Mouse (Mus musculus): ENCODE results near the gene Plpp7. TPM values are rescaled to one million over a fixed set of nuclear protein-coding genes. Genes with fewer than 3 reads are reported as not detected.

Plpp7 gene
- total RNA-seq, 2 experiments from 2014 or later = 24.1 to 26.1 TPM

DNA sequence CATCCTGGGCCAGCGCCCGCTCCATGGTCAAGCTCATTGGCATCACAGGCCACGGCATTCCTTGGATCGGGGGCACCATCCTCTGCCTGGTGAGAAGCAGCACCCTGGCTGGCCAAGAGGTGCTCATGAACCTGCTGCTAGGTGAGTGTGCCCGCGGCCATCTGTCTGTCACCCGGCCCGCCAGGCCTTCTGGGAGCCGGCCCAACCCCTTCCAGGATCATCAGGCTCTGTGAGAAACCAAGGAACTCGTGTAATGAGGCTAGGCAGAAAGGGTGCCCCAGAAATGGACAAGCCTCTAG lies 743 bp downstream of the Plpp7 start:
- DNase-seq (ENCODE audit: low spot score in 2 of 2) = no peak

DNA sequence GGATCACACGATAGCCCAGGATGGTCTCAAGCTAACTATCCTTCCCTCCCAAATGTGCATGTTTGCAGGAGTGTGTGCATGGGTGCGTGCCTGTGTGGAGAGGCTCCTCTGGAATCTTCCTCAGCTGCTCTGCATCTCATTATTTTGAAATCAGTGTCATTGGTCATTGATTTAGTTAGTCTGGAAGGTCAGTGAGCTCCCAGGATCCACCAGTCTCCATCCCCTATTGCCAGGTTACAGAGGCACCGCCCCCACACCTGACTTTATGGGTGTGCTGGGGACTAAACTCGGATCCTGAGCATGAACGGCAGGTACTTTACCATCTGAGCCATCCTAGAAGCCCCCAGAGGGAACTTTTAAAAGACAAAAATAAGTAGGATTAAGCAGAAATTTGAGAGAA lies 7.6 kb downstream of the Plpp7 start:
- DNase-seq (ENCODE audit: low spot score in 2 of 2) = no peak

DNA sequence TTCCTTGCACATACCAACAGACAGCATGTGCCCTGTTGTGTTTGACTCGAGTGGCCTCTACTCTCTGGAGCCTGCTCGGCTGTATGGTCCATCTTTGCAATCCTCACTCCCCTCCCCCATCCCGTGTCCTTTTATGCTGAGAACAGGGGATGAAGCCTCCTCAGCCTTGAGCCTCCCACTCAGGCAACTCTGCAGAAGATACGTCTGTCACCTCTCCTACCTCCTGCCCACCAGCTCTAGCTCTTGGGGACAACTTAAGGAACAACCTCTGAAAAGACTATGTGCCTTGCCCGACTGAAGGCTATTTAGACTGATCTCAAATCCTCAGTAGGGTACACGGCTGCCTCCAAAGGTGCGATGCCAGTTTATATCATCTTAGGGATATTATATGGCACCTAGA lies 8.2 kb downstream of the Plpp7 start:
- DNase-seq (ENCODE audit: low spot score in 2 of 2) = no peak

DNA sequence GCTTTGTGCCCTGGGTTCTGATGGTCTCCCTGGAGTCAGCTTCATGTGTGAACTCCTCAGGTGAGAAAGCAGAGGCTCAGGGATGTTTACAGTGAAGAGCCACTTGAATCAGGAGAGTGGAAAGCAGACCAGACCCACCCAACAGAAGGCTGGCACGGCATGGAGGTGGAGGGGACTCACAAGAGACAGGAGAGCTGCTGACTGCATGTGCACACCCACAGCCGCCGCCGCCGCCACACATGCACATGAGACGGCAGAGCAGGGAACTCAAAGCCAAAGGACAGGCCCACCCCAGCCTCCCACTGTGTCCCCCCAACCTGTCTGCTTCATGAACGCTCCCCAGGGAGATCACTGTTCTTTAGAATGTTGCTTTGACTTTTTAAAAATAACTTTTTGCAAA lies 8.8 kb downstream of the Plpp7 start:
- peak in 1 of 2 experiments; percentile 58 for DNase-seq (ENCODE audit: low spot score in 2 of 2)

DNA sequence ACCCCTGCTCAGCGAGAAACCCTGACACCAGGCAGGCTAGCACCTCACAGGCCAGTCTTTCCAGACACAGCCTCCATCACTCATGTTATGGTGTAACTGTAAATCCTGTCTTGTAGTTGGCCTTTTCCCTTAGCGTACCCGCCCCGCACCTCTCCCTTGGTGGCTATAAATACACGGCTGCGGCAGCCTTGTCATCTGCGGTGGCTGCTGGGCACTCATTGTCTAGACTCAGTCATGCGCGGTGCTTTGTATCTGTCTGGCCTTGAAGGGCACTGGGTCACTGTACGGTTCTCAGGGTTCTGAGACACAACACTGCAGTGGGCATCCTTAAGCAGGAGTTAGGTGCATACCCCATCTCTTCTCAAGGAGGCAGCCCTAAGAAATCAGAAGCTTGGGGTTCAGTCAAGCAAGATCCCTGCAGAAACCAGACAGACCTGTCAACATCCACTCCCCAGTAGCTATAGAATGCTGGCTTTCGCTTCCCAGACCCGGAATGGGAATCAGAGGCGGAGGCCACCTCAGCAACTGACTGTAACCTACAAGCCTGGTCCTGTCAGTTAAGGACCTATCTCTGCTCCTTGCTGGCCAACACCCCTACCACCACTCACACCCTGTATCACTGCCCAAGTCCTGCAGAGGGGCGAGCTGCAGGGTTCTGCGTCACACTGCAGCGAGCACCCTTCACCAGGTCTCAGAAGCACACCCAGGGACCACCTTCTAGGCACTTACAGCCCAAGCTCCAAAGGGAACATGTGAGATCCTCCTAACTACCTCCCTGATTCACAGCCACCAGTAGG lies 10.0 kb downstream of the Plpp7 start:
- DNase-seq (ENCODE audit: low spot score in 2 of 2) = no peak

DNA sequence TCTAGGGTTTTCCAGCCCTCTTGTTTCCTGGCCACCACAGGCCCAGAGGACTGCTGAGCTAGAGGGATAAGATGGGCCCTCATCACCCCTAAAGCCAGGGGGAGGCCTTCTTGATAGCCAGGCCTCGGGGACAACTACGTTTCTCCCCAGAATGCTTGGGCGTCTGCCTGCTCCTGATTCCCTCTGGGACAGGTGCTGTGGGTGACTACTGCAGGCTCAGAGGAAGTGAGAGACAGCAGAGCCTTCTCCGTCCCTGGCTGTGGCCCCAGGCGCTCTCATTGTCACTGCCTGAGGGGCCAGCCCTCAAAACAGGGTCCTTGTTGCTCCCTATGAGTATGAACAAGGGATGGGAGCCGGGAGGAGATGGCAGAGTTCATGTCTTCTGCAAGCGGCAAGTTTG lies 10.6 kb downstream of the Plpp7 start:
- no peak for DNase-seq (ENCODE audit: low spot score in 2 of 2)

DNA sequence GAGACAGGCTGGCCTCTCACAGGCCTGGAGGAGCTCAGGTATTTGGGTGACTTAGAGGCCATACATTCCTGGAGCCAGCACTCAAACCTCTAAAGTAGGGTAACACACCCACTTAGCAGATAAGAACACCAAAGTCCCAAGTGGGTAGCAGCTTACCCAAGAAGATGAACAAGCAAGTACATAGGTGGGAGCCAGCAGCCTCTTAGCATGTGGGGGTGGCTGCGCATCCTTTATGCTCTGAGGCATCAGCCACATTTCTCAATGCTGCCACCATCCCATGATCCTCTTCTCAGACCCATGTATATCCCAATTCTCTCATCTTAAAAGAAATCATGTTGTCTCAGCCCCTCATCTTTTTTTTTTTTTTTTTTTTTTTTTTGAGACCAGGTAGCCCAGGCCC lies 15.9 kb downstream of the Plpp7 start:
- no peak for DNase-seq (ENCODE audit: low spot score in 2 of 2)

DNA sequence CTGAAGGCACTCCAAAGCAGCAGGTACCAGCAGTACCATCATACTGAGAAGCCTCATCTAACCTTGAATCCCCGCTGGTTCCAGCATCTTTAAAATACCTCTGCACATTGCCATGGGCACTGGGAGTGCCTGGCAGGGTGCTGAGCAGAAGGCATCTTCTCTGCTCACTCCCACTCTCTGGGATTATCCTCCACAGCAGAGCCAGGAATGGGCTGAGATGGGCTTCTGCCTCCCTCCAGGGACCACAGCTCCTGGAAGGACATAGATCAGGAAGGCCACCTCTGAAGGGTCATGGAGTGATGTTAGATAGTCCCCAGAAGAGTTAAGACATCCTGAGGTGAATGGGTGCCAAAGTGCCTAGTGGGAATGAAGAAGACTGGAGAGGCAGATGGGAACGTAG lies 17.2 kb downstream of the Plpp7 start:
- DNase-seq (ENCODE audit: low spot score in 2 of 2) = no peak

DNA sequence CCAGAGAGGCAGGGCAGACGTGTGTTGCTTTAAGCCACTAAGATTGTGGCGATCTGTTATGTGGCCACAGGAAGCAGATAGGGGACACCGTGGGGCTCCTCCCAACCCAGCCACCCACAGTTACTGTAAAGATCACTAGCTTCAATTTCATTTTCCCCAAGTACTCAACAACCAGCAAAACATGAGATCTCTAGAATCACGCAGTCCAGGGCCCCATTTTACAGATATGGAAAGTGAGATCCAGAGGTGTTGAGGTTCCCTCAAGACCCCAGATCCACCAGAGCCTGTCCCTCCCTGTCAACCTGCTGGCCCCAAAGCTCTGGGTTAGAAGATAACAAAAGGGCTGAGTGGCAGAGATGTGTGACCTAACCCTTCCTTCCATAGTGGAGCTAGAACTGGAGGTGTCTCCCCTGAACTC lies 20.5 kb downstream of the Plpp7 start:
- DNase-seq (ENCODE audit: low spot score in 2 of 2) = no peak

DNA sequence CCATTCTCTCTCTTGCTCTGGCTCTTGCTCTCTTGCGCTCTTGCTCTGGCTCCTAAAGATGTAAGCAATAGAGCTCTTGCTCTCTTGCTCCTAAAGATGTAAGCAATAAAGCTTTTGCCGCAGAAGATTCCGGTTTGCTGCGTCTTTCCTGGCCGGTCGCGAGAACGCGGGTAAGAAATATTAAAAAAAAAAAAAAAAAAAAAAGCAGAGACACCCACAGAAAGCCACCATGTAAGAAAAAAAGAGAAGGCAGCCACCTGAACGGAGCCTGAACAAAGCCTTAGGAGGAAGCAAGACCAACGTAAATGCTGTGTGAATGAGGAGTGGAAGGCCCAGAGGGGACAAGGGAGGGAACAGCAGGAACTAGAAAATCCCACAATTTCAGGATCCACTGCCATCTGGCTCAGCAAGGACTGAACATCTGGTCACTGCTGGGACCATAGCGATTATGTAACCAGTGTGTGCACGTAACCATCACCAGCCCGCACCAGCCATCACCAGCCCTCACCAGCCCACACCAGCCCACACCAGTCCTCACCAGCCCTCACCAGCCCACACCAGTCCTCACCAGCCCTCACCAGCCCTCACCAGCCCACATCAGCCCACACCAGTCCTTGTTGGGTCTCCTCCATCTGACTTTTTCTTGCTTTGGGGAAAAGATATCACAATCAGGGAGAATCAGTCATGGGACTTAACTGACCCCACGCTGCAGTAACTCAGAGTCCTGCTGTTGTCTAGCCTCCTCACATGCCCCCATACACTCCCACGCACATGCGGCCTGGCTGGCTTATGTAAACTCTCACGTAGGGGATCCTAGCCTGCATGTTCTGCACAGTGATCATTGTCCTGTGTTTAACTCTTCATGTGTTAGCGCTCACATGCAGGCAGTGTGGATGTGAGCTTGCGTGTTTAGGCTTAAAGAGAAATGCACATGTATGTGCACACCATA lies 24.7 kb downstream of the Plpp7 start:
- DNase-seq (ENCODE audit: low spot score in 2 of 2) = no peak

DNA sequence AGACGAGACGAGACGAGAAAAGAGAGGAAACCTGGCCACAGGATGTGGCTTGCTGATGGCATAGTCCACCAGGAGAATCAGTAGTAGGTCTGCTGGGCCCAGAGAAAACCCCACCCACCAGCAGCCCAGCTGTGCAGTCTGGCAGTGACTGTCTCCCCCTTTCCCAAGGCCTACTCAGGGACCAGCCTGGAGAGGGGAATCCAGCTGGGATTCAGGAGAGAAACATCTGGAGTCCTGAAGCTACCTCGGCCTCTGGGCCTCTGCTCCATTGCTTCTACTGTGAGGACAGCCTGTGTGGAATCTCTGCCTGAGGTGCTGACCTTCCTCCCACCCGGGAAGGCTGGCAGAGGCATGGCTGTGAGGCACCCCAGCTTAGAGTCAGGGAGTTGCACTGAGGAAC lies 25.8 kb downstream of the Plpp7 start:
- DNase-seq (ENCODE audit: low spot score in 2 of 2) = no peak

DNA sequence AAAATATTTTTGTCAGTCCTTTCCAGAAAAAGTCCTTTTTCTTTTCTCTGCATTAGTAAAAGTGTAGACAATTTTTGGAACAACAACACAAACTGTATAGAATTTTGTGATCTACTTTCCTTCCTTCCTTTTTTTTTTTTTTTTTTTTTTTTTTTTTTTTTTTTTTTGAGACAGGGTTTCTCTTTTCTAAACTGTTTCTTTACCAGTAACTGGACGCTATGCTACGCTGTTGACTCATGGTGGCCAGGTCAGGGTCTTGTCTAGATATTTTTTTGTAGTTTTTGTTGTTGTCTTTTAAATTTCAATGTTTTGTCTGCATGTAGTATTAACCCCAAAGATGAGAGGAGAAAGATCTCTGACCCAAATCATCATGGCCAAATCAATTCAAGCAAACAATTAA lies 26.5 kb downstream of the Plpp7 start:
- no peak for DNase-seq (ENCODE audit: low spot score in 2 of 2)

DNA sequence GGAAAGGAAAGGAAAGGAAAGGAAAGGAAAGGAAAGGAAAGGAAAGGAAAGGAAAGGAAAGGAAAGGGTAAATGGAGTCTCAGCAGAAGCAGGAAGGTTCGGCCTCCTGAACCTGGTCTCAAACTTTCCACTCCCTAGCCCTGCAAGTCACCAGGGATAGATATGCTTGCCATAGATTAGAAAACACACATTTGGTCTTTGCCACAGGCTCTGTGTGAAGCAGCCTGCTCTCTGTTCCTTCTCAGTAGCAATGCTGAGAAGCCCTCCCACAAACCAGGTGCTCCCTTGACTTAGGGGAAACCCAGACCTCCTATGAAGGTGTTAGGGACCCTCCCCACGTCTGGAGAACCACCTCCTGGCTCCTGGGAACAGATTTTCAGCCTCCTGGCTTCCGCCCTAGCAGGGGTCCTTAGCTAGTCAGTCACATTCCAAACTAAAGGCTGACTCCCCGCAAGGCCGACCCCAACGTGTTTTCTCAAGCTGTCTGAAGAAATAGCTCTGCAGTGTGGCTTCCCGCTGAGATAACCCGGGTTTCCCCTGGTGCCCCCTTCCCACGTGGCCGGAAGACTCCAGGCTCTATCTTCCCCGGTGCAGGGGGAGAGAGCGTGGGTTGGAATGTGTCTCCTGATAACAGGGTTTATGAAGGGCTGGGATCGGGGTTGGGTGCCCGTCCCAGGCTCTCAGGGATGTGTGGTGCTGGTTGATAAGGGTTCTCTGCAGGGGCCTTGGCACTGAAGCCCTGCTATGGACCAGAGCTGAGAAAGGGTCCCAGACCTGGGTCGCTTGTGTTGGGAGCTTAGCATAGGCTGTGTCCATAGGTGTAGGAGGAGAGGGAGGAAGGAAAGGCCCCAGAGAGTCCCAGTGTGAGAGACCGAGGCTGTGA lies 32.6 kb downstream of the Plpp7 start:
- DNase-seq (ENCODE audit: low spot score in 2 of 2) = no peak

DNA sequence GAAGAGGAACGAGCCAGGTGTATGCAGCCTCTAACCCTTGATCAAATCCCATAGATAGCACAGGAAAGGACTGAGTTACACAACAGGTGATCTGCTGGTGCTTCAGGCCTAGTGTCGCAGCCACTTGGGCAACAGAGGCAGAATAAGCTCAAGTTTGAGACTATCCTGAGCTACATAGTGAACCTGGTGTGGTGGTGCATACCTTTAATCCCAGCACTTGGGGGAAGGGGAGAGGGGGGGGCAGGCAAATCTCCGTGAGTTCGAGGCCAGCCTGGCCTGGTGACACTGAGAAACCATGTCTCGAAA lies 33.2 kb downstream of the Plpp7 start:
- no peak for DNase-seq (ENCODE audit: low spot score in 2 of 2)

DNA sequence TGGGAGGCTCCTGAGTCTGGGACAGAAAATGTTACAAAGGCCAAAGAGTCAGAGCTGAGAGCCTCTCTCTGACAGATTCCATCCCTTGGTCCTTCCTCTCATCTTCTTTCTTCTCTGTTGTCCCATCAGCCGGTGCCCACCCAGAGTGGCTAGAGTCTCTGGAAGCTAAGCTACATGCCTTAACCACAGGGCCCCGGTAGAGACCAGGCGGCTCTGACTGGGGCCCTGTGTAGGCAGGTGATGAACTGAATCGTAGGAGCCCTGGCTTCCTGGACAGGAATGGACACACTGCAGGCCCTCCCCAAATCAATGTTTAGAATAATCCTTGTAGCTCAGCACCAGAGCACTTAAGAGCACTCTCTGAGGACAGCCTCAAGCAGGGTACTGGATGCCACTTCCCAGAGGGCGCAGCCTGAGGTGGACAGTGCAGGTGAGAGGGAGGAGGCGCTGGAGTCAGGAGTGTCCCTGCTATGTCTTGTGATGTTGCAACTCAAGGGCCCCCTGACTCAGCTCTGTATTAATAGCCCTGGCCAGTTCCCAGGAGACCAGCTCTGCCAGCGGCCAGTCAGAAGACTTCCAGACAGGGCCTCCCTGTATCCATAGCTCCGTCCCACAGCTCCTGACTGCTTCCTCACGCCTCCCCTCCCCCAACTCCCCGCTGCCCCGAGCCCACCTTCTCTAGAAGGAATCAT lies 34.2 kb downstream of the Plpp7 start:
- DNase-seq (ENCODE audit: low spot score in 2 of 2) = no peak

DNA sequence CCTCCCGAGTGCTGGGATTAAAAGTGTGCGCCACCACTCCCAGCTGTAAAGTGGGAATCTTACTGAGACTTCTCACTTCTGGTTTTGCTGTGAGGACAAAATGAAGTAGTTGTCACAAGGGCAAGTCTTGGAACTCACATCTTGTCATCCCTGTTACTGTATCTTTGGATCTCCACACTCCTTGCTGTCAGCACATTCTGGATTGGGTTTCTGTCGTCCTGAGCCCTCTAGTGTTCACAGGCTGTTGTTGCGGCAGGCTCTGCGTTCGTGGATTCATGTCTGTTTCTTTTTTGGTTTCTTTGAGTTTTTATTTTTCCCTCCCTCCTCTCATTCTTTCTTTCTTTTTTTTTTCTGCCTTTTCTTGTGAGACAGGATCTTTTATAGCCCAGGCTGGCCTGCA lies 35.1 kb downstream of the Plpp7 start:
- DNase-seq (ENCODE audit: low spot score in 2 of 2) = peak in 1 of 2 experiments; percentile 82

DNA sequence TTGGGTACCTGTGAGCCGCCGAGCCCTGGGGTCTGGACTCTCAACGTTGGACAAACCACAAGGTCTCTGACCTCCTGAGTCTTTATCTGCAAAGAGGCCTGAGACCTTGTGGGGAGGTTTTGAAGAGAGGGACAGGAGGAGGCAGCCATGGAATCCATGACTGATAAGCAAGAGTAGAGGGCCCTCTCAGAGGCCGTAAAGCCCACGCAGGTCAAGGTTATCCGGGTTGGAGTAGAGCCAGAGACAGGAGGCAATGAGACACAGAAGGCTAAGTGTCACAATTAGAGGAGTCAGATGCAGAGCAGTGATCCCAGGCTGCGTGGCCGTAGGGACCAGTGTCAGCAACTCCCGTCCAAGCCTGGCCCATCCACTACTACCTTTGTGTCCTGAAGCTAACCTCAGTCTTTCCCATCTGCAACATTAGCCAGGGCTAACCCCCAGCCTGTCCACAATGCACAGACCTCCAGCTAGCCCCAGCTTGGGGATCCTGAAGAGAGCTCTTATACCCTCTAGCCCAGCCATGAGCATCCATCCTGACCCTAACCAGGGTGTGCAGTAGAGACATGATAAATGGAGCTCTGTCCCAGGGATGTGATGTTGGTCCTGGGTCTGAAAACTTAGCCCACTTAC lies 36.0 kb downstream of the Plpp7 start:
- no peak for DNase-seq (ENCODE audit: low spot score in 2 of 2)

DNA sequence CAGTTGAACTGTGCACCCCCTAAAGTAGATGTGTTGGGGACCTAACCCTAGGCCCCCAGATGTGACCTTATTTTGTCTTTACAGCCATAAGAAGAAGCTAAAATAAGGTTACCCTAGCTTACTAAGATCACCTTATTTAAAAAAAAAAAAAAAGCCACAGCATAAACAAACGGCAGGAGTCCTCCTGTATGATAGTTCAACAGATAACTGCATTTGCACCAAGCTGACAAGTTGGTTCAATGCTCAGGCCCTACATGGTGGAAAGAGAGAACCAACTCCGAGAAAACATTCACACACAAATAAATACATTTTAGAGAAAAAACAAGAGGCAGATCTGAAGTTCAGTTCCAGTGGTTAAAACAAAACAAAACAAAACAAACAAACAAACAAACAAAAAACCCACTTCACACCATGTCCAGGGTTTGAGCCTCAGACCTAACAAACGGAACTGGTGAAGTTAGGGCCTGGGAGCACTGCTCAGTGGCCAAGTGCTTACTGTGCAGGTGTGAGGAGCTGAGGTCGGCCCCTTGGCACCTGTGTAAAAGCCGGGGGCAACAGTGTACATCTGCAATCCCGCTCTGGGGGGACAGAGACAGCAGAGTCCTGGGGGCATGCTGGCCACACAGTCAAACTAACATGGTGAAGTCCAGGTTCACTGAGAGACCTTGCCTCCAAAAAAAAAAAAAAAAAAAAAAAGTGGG lies 36.7 kb downstream of the Plpp7 start:
- DNase-seq (ENCODE audit: low spot score in 2 of 2) = no peak

DNA sequence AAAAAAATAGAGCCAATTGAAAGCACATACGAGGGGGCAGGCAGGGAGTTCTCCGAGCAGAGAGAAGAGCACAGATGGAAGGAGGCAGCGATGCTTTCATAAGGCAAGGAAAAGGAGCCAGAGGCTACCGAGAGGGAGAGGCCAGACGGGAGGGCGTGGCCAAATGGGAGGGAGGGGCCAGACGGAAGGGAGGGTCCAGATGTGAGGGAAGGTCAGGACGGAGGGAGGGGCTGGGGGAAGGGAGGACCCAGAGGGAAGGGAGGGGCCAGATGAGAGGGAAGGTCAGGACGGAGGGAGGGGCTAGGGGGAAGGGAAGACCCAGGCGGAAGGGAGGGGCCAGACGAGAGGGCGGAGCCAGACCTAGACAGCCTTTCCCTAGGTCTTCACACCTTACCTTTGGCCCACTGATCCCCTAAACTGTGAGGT lies 37.3 kb downstream of the Plpp7 start:
- DNase-seq (ENCODE audit: low spot score in 2 of 2) = no peak

DNA sequence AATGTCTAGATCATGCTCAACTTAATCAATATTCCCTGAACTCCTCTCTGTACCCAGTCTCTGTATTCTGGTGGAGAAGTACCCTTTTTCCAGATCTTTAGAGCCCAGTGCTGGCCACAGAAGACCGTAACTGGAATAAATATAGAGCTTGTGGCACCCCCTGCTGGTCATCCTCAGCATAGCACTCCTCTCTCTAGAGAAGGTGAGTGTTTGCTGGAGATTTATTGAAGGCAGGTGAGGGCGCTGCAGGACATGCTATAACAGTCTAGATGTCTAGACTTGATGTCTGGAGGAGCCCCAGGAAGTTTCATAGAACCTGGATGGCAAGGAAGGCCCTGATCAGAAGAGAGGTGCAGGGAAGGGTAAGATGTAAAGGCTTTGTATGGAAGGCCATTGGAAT lies 38.7 kb downstream of the Plpp7 start:
- peak; percentile 80 to 95 for DNase-seq (ENCODE audit: low spot score in 2 of 2)
